Mouse (Mus musculus): ENCODE measurements around the gene S100a10. TPM values are rescaled to one million over a fixed set of nuclear protein-coding genes. Genes with fewer than 3 reads are reported as not detected.
A peak's percentile ranks its signal among the peaks of the same experiment; 100 is the strongest.

S100a10 gene
- polyA plus RNA-seq, 1 experiment from 2014 or later, result 201 TPM

- H3K9ac ChIP-seq, result peak overlapping the region; percentile 55; the same call in 1 of the 2 replicates
- H3K36me3 ChIP-seq (replicated peaks; ENCODE audit: control insufficient read depth, insufficient read depth), result no peaks in the 10 kb centered on the region
- peaks cover 10% of the 10 kb centered on the region for H3K4me1 ChIP-seq (replicated peaks; ENCODE audit: control insufficient read depth, insufficient read depth, low read length)
- peak overlapping the region; percentile 82; the same call in 1 of the 2 replicates for H3K4me2 ChIP-seq (replicated peaks)
- H3K27me3 ChIP-seq (ENCODE audit: control insufficient read depth, insufficient read depth, low read length), result peaks cover 13% of the 10 kb centered on the region
- 70% methylated on average over 9 of the region's 9 CpGs for WGBS
- no peaks in the 10 kb centered on the region for H3K9me3 ChIP-seq (ENCODE audit: control insufficient read depth, low read length)
- DNase-seq (ENCODE audit: low spot score) (no peak), ATAC-seq (ENCODE audit: low FRiP score) (no peak)
- H3K27ac ChIP-seq, result no peak overlapping the region
- H3K4me3 ChIP-seq (replicated peaks; ENCODE audit: low read length), result no peak overlapping the region
Observed at GRCm38 (mm10) chr3:93553765-93554378, 1.0 kb upstream of the S100a10 start.

GRCm38 (mm10) chr3:93554379-93554980, 400 bp upstream of the S100a10 start:
- ATAC-seq (ENCODE audit: low FRiP score) (peak; percentile 41; the same call in 1 of the 2 replicates), DNase-seq (ENCODE audit: low spot score) (no peak)
- H3K36me3 ChIP-seq (replicated peaks; ENCODE audit: control insufficient read depth, insufficient read depth), result no peaks in the 10 kb centered on the region
- peak overlapping the region; percentile 45 for H3K4me3 ChIP-seq (replicated peaks; ENCODE audit: low read length)
- peak overlapping the region; percentile 55 for H3K9ac ChIP-seq
- H3K27me3 ChIP-seq (ENCODE audit: control insufficient read depth, insufficient read depth, low read length), result peaks cover 13% of the 10 kb centered on the region
- peaks cover 10% of the 10 kb centered on the region for H3K4me1 ChIP-seq (replicated peaks; ENCODE audit: control insufficient read depth, insufficient read depth, low read length)
- no peak overlapping the region; the same call in 1 of the 2 replicates for H3K27ac ChIP-seq
- WGBS, result 20% methylated on average over 13 of the region's 13 CpGs
- H3K9me3 ChIP-seq (ENCODE audit: control insufficient read depth, low read length), result no peaks in the 10 kb centered on the region
- H3K4me2 ChIP-seq (replicated peaks), result peak overlapping the region; percentile 82

DNA sequence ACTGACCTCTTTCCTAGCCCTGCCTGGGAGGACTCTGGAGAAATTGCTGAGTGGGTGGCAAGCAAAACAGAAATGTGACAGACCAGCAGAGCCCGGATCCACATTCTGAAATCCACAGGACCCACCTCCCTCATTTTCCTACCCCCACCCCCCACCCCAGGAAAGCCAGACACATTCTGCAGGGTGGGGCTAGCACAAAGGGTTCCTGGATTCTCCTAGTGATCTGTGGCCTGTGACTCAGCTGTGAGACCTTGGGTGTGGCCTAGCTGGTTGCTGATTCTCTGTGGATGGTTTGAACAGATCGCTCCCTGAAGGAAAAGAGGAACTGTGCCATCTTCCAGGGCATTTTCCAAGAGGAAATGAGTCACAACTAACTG, 986 bp downstream of the S100a10 start:
- DNase-seq (ENCODE audit: low spot score) (no peak), ATAC-seq (ENCODE audit: low FRiP score) (no peak)
- peak overlapping the region; percentile 82 for H3K4me2 ChIP-seq (replicated peaks)
- H3K4me1 ChIP-seq (replicated peaks; ENCODE audit: control insufficient read depth, insufficient read depth, low read length), result peaks cover 10% of the 10 kb centered on the region
- H3K9ac ChIP-seq, result peak overlapping the region; percentile 55
- WGBS, result 34% methylated on average over 2 of the region's 2 CpGs
- H3K9me3 ChIP-seq (ENCODE audit: control insufficient read depth, low read length), result no peaks in the 10 kb centered on the region
- H3K27ac ChIP-seq, result peak overlapping the region; percentile 29
- H3K4me3 ChIP-seq (replicated peaks; ENCODE audit: low read length), result peak overlapping the region; percentile 45
- H3K36me3 ChIP-seq (replicated peaks; ENCODE audit: control insufficient read depth, insufficient read depth), result no peaks in the 10 kb centered on the region
- peaks cover 13% of the 10 kb centered on the region for H3K27me3 ChIP-seq (ENCODE audit: control insufficient read depth, insufficient read depth, low read length)

- H3K4me1 ChIP-seq (replicated peaks; ENCODE audit: control insufficient read depth, insufficient read depth, low read length), result peaks cover 10% of the 10 kb centered on the region
- no peak overlapping the region for H3K27ac ChIP-seq
- H3K27me3 ChIP-seq (ENCODE audit: control insufficient read depth, insufficient read depth, low read length), result peaks cover 13% of the 10 kb centered on the region
- no peaks in the 10 kb centered on the region for H3K36me3 ChIP-seq (replicated peaks; ENCODE audit: control insufficient read depth, insufficient read depth)
- H3K4me3 ChIP-seq (replicated peaks; ENCODE audit: low read length), result peak overlapping the region; percentile 45
- DNase-seq (ENCODE audit: low spot score), result no peak
- H3K4me2 ChIP-seq (replicated peaks), result peak overlapping the region; percentile 82
- WGBS, result 73% methylated on average over 1 of the region's 1 CpGs
- H3K9ac ChIP-seq, result no peak overlapping the region
- no peaks in the 10 kb centered on the region for H3K9me3 ChIP-seq (ENCODE audit: control insufficient read depth, low read length)
- no peak for ATAC-seq (ENCODE audit: low FRiP score)
Observed at GRCm38 (mm10) chr3:93556599-93556998, 1.7 kb downstream of the S100a10 start.

GRCm38 (mm10) chr3:93557471-93557870, 2.6 kb downstream of the S100a10 start:
- H3K27me3 ChIP-seq (ENCODE audit: control insufficient read depth, insufficient read depth, low read length), result peaks cover 13% of the 10 kb centered on the region
- H3K4me1 ChIP-seq (replicated peaks; ENCODE audit: control insufficient read depth, insufficient read depth, low read length), result peaks cover 10% of the 10 kb centered on the region
- H3K36me3 ChIP-seq (replicated peaks; ENCODE audit: control insufficient read depth, insufficient read depth), result no peaks in the 10 kb centered on the region
- ATAC-seq (ENCODE audit: low FRiP score) (no peak), DNase-seq (ENCODE audit: low spot score) (no peak)
- no peaks in the 10 kb centered on the region for H3K9me3 ChIP-seq (ENCODE audit: control insufficient read depth, low read length)
- no peak overlapping the region for H3K27ac ChIP-seq
- H3K4me3 ChIP-seq (replicated peaks; ENCODE audit: low read length), result no peak overlapping the region
- 56% methylated on average over 4 of the region's 4 CpGs for WGBS
- no peak overlapping the region; the same call in 1 of the 2 replicates for H3K4me2 ChIP-seq (replicated peaks)
- H3K9ac ChIP-seq, result no peak overlapping the region

GRCm38 (mm10) chr3:93559961-93560360, 5.1 kb downstream of the S100a10 start:
- no peak overlapping the region for H3K9ac ChIP-seq
- H3K27me3 ChIP-seq (ENCODE audit: control insufficient read depth, insufficient read depth, low read length), result peaks cover 10% of the 10 kb centered on the region; the same call in 1 of the 2 replicates
- no peak overlapping the region for H3K27ac ChIP-seq
- H3K4me2 ChIP-seq (replicated peaks), result no peak overlapping the region
- no peaks in the 10 kb centered on the region for H3K9me3 ChIP-seq (ENCODE audit: control insufficient read depth, low read length)
- no peak for ATAC-seq (ENCODE audit: low FRiP score)
- peaks cover 5% of the 10 kb centered on the region for H3K4me1 ChIP-seq (replicated peaks; ENCODE audit: control insufficient read depth, insufficient read depth, low read length)
- DNase-seq (ENCODE audit: low spot score), result no peak
- WGBS, result 94% methylated on average over 6 of the region's 6 CpGs
- no peaks in the 10 kb centered on the region for H3K36me3 ChIP-seq (replicated peaks; ENCODE audit: control insufficient read depth, insufficient read depth)
- H3K4me3 ChIP-seq (replicated peaks; ENCODE audit: low read length), result no peak overlapping the region

DNA sequence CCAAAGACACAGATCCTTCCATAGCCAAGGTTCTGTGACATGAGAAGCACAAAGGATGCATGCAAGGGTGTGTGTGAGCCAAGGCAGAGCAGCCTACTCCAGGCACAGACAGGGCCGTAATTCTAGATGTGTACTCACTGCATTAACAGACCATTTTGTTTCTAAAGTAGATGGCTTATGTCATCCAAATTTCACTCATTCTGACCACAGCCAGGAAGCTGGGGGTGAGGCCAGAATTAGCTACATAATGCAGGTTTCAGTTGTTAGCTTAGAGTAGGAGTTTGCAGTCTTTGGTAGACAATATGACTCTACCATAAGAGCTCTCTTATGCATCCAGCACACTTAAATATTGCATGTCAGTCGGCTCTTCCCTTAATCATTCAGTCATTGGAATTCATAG, 7.5 kb downstream of the S100a10 start:
- ATAC-seq (ENCODE audit: low FRiP score) (no peak), DNase-seq (ENCODE audit: low spot score) (no peak)
- no peaks in the 10 kb centered on the region for H3K4me1 ChIP-seq (replicated peaks; ENCODE audit: control insufficient read depth, insufficient read depth, low read length)
- no peaks in the 10 kb centered on the region for H3K36me3 ChIP-seq (replicated peaks; ENCODE audit: control insufficient read depth, insufficient read depth)
- no peaks in the 10 kb centered on the region for H3K27me3 ChIP-seq (ENCODE audit: control insufficient read depth, insufficient read depth, low read length)
- H3K4me2 ChIP-seq (replicated peaks), result no peak overlapping the region
- H3K9me3 ChIP-seq (ENCODE audit: control insufficient read depth, low read length), result no peaks in the 10 kb centered on the region
- H3K9ac ChIP-seq, result no peak overlapping the region
- WGBS, result 94% methylated on average over 2 of the region's 2 CpGs
- H3K4me3 ChIP-seq (replicated peaks; ENCODE audit: low read length), result no peak overlapping the region
- H3K27ac ChIP-seq, result no peak overlapping the region

GRCm38 (mm10) chr3:93563216-93563615, 8.3 kb downstream of the S100a10 start:
- H3K9ac ChIP-seq, result no peak overlapping the region
- H3K27me3 ChIP-seq (ENCODE audit: control insufficient read depth, insufficient read depth, low read length), result no peaks in the 10 kb centered on the region
- no peak for ATAC-seq (ENCODE audit: low FRiP score)
- H3K27ac ChIP-seq, result no peak overlapping the region
- H3K4me3 ChIP-seq (replicated peaks; ENCODE audit: low read length), result no peak overlapping the region
- H3K9me3 ChIP-seq (ENCODE audit: control insufficient read depth, low read length), result no peaks in the 10 kb centered on the region
- no peak for DNase-seq (ENCODE audit: low spot score)
- H3K36me3 ChIP-seq (replicated peaks; ENCODE audit: control insufficient read depth, insufficient read depth), result no peaks in the 10 kb centered on the region
- H3K4me1 ChIP-seq (replicated peaks; ENCODE audit: control insufficient read depth, insufficient read depth, low read length), result no peaks in the 10 kb centered on the region
- no peak overlapping the region for H3K4me2 ChIP-seq (replicated peaks)
- 97% methylated on average over 4 of the region's 4 CpGs for WGBS

- WGBS, result 91% methylated on average over 3 of the region's 3 CpGs
- H3K9me3 ChIP-seq (ENCODE audit: control insufficient read depth, low read length), result no peaks in the 10 kb centered on the region
- no peak overlapping the region for H3K4me2 ChIP-seq (replicated peaks)
- no peak for ATAC-seq (ENCODE audit: low FRiP score)
- no peak overlapping the region for H3K4me3 ChIP-seq (replicated peaks; ENCODE audit: low read length)
- no peaks in the 10 kb centered on the region for H3K4me1 ChIP-seq (replicated peaks; ENCODE audit: control insufficient read depth, insufficient read depth, low read length)
- no peak overlapping the region for H3K9ac ChIP-seq
- H3K36me3 ChIP-seq (replicated peaks; ENCODE audit: control insufficient read depth, insufficient read depth), result no peaks in the 10 kb centered on the region
- no peak overlapping the region for H3K27ac ChIP-seq
- H3K27me3 ChIP-seq (ENCODE audit: control insufficient read depth, insufficient read depth, low read length), result no peaks in the 10 kb centered on the region
- no peak for DNase-seq (ENCODE audit: low spot score)
Observed at GRCm38 (mm10) chr3:93566892-93567291, 12.0 kb downstream of the S100a10 start.

Measured in hindbrain, embryonic 14.5 days (tissue).